Mouse (Mus musculus): ENCODE measurements around the gene Dll4.

The Dll4 gene

DNA sequence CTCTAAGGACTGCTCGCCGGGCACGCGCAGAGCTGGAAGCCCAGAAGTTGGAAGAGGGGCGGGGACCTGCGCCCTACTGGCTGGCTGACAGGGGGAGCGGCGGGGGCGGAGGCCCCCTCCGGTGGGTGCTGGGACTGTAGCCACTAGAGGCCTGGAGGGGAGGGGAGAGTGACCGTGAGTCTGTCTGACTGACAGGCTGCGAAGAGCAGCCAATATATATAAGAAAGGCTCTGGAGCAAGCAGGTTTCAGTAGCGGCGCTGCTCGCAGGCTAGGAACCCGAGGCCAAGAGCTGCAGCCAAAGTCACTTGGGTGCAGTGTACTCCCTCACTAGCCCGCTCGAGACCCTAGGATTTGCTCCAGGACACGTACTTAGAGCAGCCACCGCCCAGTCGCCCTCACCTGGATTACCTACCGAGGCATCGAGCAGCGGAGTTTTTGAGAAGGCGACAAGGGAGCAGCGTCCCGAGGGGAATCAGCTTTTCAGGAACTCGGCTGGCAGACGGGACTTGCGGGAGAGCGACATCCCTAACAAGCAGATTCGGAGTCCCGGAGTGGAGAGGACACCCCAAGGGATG, at the start of gene Dll4:
Dll4 (plus strand) TSS at position 217 of the 576 bp plus-strand sequence.
- peak in 1 of 2 experiments; percentile 71 for DNase-seq (ENCODE audit: low spot score in 2 of 2)

DNA sequence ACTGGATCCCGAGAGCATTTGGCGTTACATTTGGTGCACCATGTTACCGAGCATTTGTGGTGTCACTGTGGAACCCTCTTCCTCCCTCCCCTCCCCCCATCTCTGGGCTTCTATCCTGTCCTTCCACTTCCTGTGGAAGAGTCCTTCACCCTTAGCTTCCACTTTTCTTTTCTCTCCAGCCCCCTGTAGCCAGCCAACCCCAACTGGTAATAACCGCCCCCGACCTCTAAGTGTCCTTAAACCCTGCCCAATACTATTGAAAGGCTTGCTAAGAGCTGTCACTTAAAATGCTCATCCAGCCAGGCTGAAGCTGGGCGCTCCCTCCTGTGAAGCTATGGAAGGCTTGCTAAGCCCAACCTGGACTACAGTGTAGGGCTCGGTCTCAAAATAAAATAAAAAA, 48.7 kb upstream of the Dll4 start:
- DNase-seq (ENCODE audit: low spot score in 2 of 2), result no peak

- DNase-seq (ENCODE audit: low spot score in 2 of 2), result no peak
Measured at GRCm38 (mm10) chr2:119277810-119278209, 47.8 kb upstream of the Dll4 start.

GRCm38 (mm10) chr2:119281899-119282565, 43.6 kb upstream of the Dll4 start:
- no peak for DNase-seq (ENCODE audit: low spot score in 2 of 2)

GRCm38 (mm10) chr2:119287372-119287771, 38.2 kb upstream of the Dll4 start:
- no peak for DNase-seq (ENCODE audit: low spot score in 2 of 2)

GRCm38 (mm10) chr2:119288270-119288882, 37.2 kb upstream of the Dll4 start, which contains the start of gene Vps18:
Gene Vps18, plus strand, starts transcription at chr2:119288740.
- peak; percentile 98 to 99 for DNase-seq (ENCODE audit: low spot score in 2 of 2)

- peak in 1 of 2 experiments; percentile 72 for DNase-seq (ENCODE audit: low spot score in 2 of 2)
Measured at GRCm38 (mm10) chr2:119289014-119289416, 36.6 kb upstream of the Dll4 start.

GRCm38 (mm10) chr2:119292281-119292680, 33.3 kb upstream of the Dll4 start:
- DNase-seq (ENCODE audit: low spot score in 2 of 2), result no peak

GRCm38 (mm10) chr2:119292852-119293251, 32.7 kb upstream of the Dll4 start:
- no peak for DNase-seq (ENCODE audit: low spot score in 2 of 2)

DNA sequence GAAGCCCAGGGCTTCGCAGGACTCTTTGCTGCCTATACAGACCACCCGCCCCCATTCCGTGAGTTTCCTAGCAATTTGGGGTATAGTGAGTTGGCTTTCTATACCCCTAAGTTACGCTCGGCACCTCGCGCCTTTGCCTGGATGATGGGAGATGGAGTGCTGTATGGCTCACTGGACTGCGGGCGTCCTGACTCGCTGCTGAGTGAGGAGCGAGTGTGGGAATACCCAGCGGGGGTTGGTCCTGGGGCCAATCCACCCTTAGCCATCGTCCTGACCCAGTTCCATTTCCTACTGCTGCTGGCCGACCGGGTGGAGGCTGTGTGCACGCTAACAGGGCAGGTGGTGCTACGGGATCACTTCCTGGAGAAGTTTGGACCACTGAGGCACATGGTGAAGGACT, 32.3 kb upstream of the Dll4 start:
- DNase-seq (ENCODE audit: low spot score in 2 of 2), result no peak

DNA sequence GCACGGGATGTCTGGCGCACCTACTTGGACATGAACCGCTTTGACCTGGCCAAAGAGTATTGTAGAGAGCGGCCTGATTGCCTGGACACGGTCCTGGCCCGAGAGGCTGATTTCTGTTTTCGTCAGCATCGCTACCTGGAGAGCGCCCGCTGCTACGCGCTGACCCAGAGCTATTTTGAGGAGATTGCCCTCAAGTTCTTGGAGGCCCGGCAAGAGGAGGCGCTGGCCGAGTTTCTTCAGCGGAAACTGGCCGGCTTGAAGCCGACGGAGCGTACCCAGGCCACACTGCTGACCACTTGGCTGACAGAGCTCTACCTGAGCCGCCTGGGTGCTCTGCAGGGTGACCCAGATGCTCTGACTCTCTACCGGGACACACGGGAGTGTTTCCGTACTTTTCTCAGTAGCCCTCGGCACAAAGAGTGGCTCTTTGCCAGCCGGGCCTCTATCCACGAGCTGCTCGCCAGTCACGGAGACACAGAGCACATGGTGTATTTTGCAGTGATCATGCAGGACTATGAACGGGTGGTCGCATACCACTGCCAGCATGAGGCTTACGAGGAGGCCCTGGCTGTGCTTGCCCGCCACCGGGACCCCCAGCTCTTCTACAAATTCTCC, 31.7 kb upstream of the Dll4 start:
- no peak for DNase-seq (ENCODE audit: low spot score in 2 of 2)

- no peak for DNase-seq (ENCODE audit: low spot score in 2 of 2)
Measured at GRCm38 (mm10) chr2:119294411-119294810, 31.2 kb upstream of the Dll4 start.

- DNase-seq (ENCODE audit: low spot score in 2 of 2), result no peak
Measured at GRCm38 (mm10) chr2:119296756-119297155, 28.8 kb upstream of the Dll4 start.

- DNase-seq (ENCODE audit: low spot score in 2 of 2), result no peak
Measured at GRCm38 (mm10) chr2:119297506-119297905, 28.1 kb upstream of the Dll4 start.

DNA sequence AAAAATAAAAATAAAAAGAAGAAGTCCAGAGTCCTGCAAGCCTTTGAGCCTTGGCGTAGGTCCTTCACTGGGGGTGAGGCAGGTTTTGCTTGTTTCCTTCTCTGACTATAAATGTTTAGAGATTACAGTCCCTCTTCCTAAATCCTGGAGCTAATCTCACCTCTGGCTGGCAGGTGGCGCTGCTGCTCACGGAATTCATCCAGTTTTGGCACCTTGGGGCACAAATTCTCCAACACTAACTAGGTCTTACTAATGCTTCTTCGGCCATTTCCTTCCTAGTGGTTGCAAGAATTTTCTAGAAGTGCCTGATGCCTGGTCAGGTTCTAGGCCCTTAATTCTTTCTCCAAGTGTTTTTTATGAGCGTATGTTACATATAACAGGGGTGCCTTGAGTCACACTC, 27.3 kb upstream of the Dll4 start:
- peak; percentile 62 to 80 for DNase-seq (ENCODE audit: low spot score in 2 of 2)

DNA sequence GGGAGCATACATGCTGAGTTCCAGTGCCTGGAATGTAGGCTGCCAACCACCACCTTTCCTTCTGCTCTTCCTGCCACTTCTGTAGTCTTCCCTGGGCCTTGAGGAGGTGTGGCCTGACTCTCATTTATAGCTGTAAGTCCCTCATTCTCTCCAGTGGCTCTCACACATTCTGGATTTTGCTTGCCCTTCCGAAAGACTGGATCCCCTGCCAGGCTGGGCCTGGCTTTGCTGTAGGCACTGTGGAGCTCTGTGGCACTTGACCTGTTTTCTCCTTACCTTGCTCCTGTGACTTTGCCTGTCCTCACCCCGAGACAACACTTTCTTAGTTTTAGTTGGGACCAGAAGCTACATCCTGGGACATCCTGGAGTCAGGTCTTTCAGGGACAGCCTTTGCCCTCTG, 26.7 kb upstream of the Dll4 start:
- DNase-seq (ENCODE audit: low spot score in 2 of 2), result no peak

DNA sequence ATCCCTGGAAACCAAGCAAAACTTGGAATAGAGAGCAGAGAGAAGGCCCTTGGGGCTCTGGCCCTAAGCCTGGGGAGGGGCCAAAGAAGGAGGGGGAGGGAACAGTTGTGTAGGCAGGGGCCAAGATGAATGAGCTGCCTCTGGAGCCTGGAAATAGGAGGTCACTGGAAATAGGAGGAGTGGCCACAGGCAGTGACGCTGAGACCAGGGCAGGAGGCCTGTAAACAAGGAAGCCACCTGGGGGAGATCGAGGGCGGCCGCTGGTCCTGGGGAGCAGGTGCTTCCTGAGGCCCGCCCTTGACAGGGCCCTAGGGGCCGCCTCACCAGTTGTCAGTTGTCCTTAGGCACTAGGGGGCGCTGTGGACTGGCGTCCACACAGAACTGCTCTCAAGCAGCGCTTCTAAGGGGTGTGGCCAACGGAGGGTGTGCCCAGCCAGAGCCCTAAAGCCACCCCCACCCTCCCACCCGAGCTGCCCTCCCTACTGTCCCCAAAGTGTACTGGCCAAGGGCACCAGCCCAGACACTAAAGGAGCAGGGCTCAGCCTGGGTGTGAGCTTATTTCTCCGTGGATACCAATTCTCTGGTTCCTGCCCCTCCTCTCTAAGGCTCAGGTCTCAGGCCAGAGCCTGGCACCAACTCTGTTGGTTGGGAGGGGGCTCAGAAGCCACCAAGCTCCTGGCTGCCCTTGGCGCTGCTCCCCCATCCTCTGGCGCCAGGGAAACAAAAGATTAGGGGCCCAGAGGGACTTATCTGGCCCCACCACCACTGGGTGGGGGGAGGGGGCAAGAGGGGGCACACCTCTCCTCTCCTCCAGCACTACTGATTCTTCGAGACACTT, 25.4 kb upstream of the Dll4 start:
- peak; percentile 92 to 96 for DNase-seq (ENCODE audit: low spot score in 2 of 2)

- DNase-seq (ENCODE audit: low spot score in 2 of 2), result no peak
Measured at GRCm38 (mm10) chr2:119300819-119301493, 24.6 kb upstream of the Dll4 start.

DNA sequence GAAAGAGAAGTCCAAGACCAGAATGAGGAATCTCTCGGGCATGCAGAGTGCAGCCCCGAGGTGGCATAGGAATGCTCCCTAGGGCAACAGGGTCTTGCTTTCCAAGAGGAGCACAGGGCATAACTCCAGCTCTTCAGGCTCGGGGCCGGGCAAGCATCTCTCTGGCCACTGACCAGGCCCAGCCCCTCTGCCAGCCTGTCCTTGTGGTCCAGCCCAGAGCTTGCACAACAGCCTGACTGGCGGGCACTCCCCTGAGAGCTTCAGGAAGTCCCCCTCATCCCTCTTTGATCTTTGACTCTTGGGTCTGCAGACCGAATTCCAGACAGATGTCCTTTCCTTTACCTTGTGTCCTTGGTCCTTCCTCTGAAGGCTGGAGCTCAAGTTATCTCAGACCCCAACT, 22.7 kb upstream of the Dll4 start:
- no peak for DNase-seq (ENCODE audit: low spot score in 2 of 2)

GRCm38 (mm10) chr2:119304391-119304790, 21.2 kb upstream of the Dll4 start:
- DNase-seq (ENCODE audit: low spot score in 2 of 2), result no peak

DNA sequence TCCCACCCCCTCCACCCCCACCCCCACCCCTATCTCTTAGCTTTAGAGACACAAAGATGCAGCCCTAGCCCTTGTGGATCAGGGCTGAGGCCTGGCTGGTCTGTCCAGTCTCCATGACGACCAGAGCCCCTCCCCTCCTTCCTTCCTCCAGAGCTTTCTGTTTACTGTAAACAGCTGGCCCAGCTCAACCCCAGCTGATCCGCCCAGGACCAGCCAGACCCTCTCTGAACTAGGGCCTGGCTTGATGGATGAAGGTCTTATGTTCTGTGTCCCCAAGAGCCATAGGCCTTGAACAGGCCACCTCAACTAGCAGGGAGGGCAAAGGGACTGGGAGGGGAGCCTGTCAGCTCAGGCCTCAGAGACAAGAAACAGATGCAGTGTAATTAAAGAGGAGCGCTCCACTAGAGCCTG, 20.8 kb upstream of the Dll4 start:
- no peak for DNase-seq (ENCODE audit: low spot score in 2 of 2)
